Mouse (Mus musculus) right cerebral cortex, postnatal 25 days (tissue): ENCODE results near the gene Klk1b26.
A peak's percentile ranks its signal among the peaks of the same experiment; 100 is the strongest.
"Not testable (repeated sequence)": the region's sequence is repeated elsewhere in the genome, so short reads cannot be mapped to it uniquely, and the experiment has no call there.

Experiments used
- DNase-seq: peaks from one replicate; pipeline ENCODE4 v3.0.0; 2022

Klk1b26 gene

GRCm38 (mm10) chr7:44011868-44012267, at the start of gene Klk1b26:
TSS of gene Klk1b26 (plus strand) at chr7:44012168.
- not testable (repeated sequence) for DNase-seq

DNA sequence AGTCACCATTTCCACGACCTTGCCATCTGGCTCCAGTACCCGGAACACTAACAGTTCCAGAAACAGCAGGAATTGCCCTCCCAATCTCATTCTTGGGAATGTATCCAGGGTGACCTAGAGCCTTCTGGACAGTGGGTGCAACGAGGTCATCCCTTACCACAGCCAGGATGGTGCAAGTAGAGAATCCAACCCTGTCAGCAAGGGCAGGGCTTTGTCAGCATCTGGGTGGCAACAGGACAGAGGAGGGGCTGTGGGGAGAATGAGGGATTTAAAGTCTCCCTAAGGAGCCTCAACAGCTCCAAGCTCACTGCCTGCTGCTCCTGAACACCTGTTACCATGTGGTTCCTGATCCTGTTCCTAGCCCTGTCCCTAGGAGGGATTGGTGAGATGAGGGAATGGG, 45.5 kb upstream of the Klk1b26 start, which contains the start of gene Klk1b1:
Gene Klk1b1 (plus strand): TSS at position 301 of the 400 bp plus-strand sequence.
- DNase-seq = no peak

GRCm38 (mm10) chr7:43967058-43967457, 44.9 kb upstream of the Klk1b26 start:
- no peak for DNase-seq

DNA sequence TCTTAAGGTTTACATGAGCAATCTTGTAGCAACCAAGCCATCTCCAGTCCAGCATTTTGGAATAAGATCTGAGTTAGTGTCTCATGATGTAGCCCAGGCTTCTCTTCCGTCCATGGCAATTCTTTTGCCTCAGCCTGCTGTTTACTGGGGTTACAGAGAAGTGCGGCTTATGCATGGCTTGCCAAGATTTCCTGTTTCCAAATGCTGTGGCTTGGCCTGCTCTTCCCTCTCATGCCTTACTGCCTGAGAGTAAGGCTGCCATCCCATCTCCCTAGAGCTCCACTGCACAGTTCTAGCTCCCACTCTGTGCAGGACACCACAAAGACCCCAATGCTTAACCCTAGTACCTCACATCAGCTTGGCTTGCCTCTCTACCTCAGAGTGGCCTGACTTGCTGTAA, 44.4 kb upstream of the Klk1b26 start:
- DNase-seq = no peak

GRCm38 (mm10) chr7:43975761-43976160, 36.2 kb upstream of the Klk1b26 start, which contains the start of gene Klk1b9:
TSS of gene Klk1b9 (plus strand) at chr7:43976061.
- not testable (repeated sequence) for DNase-seq

DNA sequence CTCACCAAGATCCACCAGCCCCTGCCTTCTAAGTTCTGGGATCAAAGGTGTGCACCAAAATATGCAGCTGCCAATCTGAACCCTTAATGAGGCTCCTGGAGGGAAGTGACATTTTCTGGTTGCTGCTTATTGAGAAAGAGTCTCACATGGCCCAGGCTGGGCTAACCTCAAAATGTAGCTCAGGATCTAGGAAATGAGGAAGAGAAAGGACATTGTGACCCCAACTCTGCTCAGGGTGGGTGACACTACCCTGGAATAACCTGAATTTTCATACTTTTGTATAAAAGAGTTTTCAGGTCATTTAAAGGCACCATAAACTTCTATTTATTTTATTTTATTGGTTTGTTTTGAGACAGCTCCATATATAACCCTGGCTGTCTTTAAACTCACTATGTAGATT, 26.3 kb upstream of the Klk1b26 start:
- DNase-seq = no peak

- not testable (repeated sequence) for DNase-seq
These were observed 17.1 kb upstream of the Klk1b26 start for GRCm38 (mm10) chr7:43994821-43995220.

DNA sequence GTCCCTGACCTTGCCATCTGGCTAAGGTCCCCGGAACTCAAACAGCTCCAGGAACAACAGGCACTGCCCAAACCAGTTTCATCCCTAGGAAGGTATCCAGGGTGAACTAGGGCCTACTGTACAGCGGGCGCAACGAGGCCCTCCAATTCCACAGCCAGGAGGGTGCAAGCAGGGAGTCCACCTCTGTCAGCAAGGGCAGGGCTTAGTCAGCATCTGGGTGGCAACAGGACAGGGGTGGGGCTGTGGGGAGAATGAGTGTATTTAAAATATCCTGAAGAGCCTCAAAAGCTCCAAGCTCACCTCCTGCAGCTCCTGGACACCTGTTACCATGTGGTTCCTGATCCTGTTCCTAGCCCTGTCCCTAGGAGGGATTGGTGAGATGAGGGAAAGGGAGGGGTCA, 16.4 kb upstream of the Klk1b26 start, which contains the start of gene Klk1b11:
Gene Klk1b11 (plus strand): TSS at position 301 of the 400 bp plus-strand sequence.
- not testable (repeated sequence) for DNase-seq

- no peak for DNase-seq
These were observed 7.1 kb upstream of the Klk1b26 start for GRCm38 (mm10) chr7:44004847-44005246.

DNA sequence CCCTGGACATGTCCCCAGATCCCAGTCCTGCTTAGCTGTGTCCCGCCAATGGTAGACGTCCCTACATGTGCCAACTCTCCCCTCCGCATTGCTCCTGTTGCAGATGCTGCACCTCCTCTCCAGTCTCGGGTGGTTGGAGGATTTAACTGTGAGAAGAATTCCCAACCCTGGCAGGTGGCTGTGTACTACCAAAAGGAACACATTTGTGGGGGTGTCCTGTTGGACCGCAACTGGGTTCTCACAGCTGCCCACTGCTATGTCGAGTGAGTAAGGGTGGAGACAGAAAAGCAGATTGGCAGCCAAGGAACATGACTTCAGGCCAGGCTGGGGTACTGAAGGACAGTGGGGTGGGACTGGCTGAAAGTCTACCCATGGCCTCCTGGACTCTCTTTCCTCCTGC, 2.7 kb downstream of the Klk1b26 start:
- DNase-seq = peak; percentile 43

GRCm38 (mm10) chr7:44015071-44015470, 3.1 kb downstream of the Klk1b26 start:
- DNase-seq = no peak

DNA sequence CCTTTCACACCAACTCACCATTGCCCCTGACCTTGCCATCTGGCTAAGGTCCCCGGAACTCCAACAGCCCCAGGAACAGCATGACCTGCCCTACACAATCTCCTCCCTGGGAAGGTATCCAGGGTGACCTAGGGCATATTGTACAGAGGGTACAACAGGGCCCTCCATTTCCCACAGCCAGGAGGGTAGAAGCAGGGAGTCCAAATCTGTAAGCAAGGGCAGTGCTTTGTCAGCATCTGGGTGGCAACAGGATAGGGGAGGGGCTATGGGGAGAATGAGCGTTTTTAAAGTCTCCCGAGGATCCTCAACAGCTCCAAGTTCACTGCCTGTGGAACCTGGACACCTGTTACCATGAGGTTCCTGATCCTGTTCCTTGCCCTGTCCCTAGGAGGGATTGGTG, 40.0 kb downstream of the Klk1b26 start, which contains the start of gene Klk1b27:
Gene Klk1b27 (plus strand): TSS at position 301 of the 400 bp plus-strand sequence.
- DNase-seq = not testable (repeated sequence)
